Comparison of ENCODE assay signal across 9 mouse cellular contexts in the genomic region with DNA sequence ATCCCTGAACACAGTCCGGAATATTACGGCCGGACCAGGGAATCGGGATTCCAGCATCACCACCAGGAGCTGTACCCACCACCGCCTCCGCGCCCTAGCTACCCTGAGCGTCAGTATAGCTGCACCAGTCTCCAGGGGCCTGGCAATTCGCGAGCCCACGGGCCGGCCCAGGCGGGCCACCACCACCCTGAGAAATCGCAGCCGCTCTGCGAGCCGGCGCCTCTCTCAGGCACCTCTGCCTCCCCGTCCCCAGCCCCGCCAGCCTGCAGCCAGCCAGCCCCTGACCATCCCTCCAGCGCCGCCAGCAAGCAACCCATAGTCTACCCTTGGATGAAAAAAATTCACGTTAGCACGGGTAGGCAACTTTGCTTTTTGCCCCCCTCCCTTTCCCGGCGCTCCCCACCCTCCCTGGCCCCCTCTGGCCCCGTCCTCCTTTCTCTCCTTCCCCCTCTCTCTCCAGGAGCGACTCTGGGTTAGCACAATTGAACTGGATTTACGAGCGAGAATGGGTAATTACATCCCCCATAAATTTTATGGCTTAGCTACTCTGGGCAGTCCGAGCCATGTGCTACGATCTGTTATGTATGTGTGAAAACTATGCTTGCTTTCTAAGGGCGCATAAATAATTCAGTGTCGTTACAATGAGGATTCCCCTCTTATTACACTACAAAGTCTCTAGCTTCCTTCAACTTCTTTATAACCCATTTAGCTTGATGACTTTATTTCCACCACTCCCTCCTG. TPM values are rescaled to one million over a fixed set of nuclear protein-coding genes. Genes with fewer than 3 reads are reported as not detected.
DNase-seq lines count a peak whose midpoint lies in the region; ATAC-seq and TF ChIP-seq lines count a peak whose summit lies in the region.
"Had no signal": no experiment of that assay in that cellular context is flagged by ENCODE, and none has a peak within 500 bp of the region (broad histone marks: within the 10 kb centered on the region; RNA-seq: fewer than 3 reads in every experiment).

No protein-coding gene starts in this region.

- 2% methylated on average over 34 of the region's 34 CpGs for WGBS in midbrain, embryonic 11.5 days
- under 1% methylated on average over 33 of the region's 34 CpGs for WGBS in midbrain, postnatal 0 days
- WGBS in limb, embryonic 13.5 days: 2% methylated on average over 34 of the region's 34 CpGs

- no peak overlapping the region for H3K4me3 ChIP-seq in midbrain, embryonic 11.5 days (ENCODE audit: low read depth, low read length)
- H3K4me3 ChIP-seq in midbrain, postnatal 0 days (ENCODE audit: low read depth, low read length): no peak overlapping the region
- peak overlapping the region; percentile 39 for H3K4me3 ChIP-seq in limb, embryonic 13.5 days
- H3K4me3 ChIP-seq: left cerebral cortex, adult 2 months had no signal

- peak; percentile 43 for DNase-seq in adrenal gland, postnatal 10 days
- DNase-seq in adrenal gland, postnatal 4 days (ENCODE audit: low spot score in 2 of 2): no peak
- DNase-seq in midbrain, embryonic 11.5 days (ENCODE audit: low spot score, missing footprints): peak; percentile 96
- DNase-seq in midbrain, postnatal 0 days (ENCODE audit: low spot score): no peak
- DNase-seq in B cell, adult 2 months: no peak
- no peak for DNase-seq in testis, postnatal 10 days (ENCODE audit: low spot score)
- no peak for DNase-seq in layer of hippocampus, adult 11-12 months (ENCODE audit: low spot score)

- no peaks in the 10 kb centered on the region for H3K36me3 ChIP-seq in midbrain, embryonic 11.5 days (ENCODE audit: control insufficient read depth, insufficient read depth, low read length)
- no peaks in the 10 kb centered on the region for H3K36me3 ChIP-seq in midbrain, postnatal 0 days (ENCODE audit: insufficient read depth, low read length)
- no peaks in the 10 kb centered on the region for H3K36me3 ChIP-seq in limb, embryonic 13.5 days

- no peak for TF ChIP-seq CTCF in midbrain, postnatal 0 days (IDR thresholded peaks at IDR 0.05)

- no peaks in the 10 kb centered on the region for H3K9me3 ChIP-seq in midbrain, embryonic 11.5 days (ENCODE audit: control insufficient read depth, low read length)
- no peaks in the 10 kb centered on the region for H3K9me3 ChIP-seq in midbrain, postnatal 0 days (ENCODE audit: low read length)
- no peaks in the 10 kb centered on the region for H3K9me3 ChIP-seq in limb, embryonic 13.5 days

- H3K27me3 ChIP-seq in midbrain, embryonic 11.5 days (ENCODE audit: control insufficient read depth, insufficient read depth, low read length): peaks cover 98% of the 10 kb centered on the region
- peaks cover 95% of the 10 kb centered on the region for H3K27me3 ChIP-seq in midbrain, postnatal 0 days (ENCODE audit: insufficient read depth, low read length)
- peaks cover 99% of the 10 kb centered on the region for H3K27me3 ChIP-seq in limb, embryonic 13.5 days

- H3K27ac ChIP-seq in midbrain, embryonic 11.5 days (ENCODE audit: low read depth, low read length): no peak overlapping the region
- H3K27ac ChIP-seq in midbrain, postnatal 0 days (ENCODE audit: low read depth, low read length): no peak overlapping the region
- H3K27ac ChIP-seq in limb, embryonic 13.5 days: no peak overlapping the region
- H3K27ac ChIP-seq: left cerebral cortex, adult 2 months had no signal

- H3K4me1 ChIP-seq in midbrain, embryonic 11.5 days (ENCODE audit: control insufficient read depth, insufficient read depth, low read length): no peaks in the 10 kb centered on the region
- no peaks in the 10 kb centered on the region for H3K4me1 ChIP-seq in midbrain, postnatal 0 days (ENCODE audit: insufficient read depth, low read length)
- H3K4me1 ChIP-seq in limb, embryonic 13.5 days: peaks cover 23% of the 10 kb centered on the region

- no peak overlapping the region for H3K4me2 ChIP-seq in midbrain, embryonic 11.5 days
- H3K4me2 ChIP-seq in midbrain, postnatal 0 days (ENCODE audit: low read depth, low read length, poor library complexity, severe bottlenecking): no peak overlapping the region; the same call in 1 of the 2 replicates
- H3K4me2 ChIP-seq in limb, embryonic 13.5 days (replicated peaks): peak overlapping the region; percentile 61

- ATAC-seq in midbrain, embryonic 11.5 days (ENCODE audit: low FRiP score): no peak
- ATAC-seq in midbrain, postnatal 0 days (ENCODE audit: low FRiP score): no peak
- ATAC-seq in limb, embryonic 13.5 days (ENCODE audit: low FRiP score, low read depth): peak; percentile 55; the same call in 1 of the 2 replicates

- no peak overlapping the region for H3K9ac ChIP-seq in midbrain, embryonic 11.5 days (ENCODE audit: low read length)
- no peak overlapping the region for H3K9ac ChIP-seq in midbrain, postnatal 0 days (replicated peaks; ENCODE audit: low read length, poor library complexity, severe bottlenecking)
- peak overlapping the region; percentile 35; the same call in 1 of the 2 replicates for H3K9ac ChIP-seq in limb, embryonic 13.5 days

RNA-seq across cellular contexts. Expression of a gene that starts 16.2 kb away (rescaled TPM):
- total RNA-seq in adrenal gland, postnatal 10 days (2021): 1 to 10 TPM; 6.1 to 9.2 TPM
- total RNA-seq in adrenal gland, postnatal 4 days (2021): 10 to 100 TPM; 11.3 to 13.4 TPM
- not detected in 2 replicates for polyA plus RNA-seq in midbrain, embryonic 11.5 days (2014; fragmentation: Nextera tagmentation; extraction: Ambion mirVana)
- 2.2 TPM in 1 of 2 replicates, not detected in the other for total RNA-seq in midbrain, postnatal 0 days (2014; rRNA removed)
- polyA plus RNA-seq in midbrain, postnatal 0 days (2015; fragmentation: Nextera tagmentation; extraction: Ambion mirVana): not detected in 2 replicates
- 4.8 and 4.9 TPM in 2 replicates for polyA plus RNA-seq in limb, embryonic 13.5 days (2015; fragmentation: Nextera tagmentation; extraction: Ambion mirVana)
- total RNA-seq: left cerebral cortex, adult 2 months had no signal

RNA-seq across cellular contexts. Expression of a gene that starts 36.9 kb away (rescaled TPM):
- total RNA-seq in adrenal gland, postnatal 10 days (2021): 10 to 100 TPM; 25.1 to 35.7 TPM
- total RNA-seq in adrenal gland, postnatal 4 days (2021): 10 to 100 TPM; 40.3 to 41.5 TPM
- not detected in 2 replicates for polyA plus RNA-seq in midbrain, embryonic 11.5 days (2014; fragmentation: Nextera tagmentation; extraction: Ambion mirVana)
- not detected in 2 replicates for total RNA-seq in midbrain, postnatal 0 days (2014; rRNA removed)
- not detected in 2 replicates for polyA plus RNA-seq in midbrain, postnatal 0 days (2015; fragmentation: Nextera tagmentation; extraction: Ambion mirVana)
- polyA plus RNA-seq in limb, embryonic 13.5 days (2015; fragmentation: Nextera tagmentation; extraction: Ambion mirVana): 2.5 and 2.8 TPM in 2 replicates
- total RNA-seq: left cerebral cortex, adult 2 months had no signal

RNA-seq across cellular contexts. Expression of a gene that starts 44.6 kb away (rescaled TPM):
- 10 to 100 TPM; 17.0 to 21.0 TPM for total RNA-seq in adrenal gland, postnatal 10 days (2021)
- 10 to 100 TPM; 22.2 to 22.7 TPM for total RNA-seq in adrenal gland, postnatal 4 days (2021)
- not detected in 2 replicates for polyA plus RNA-seq in midbrain, embryonic 11.5 days (2014; fragmentation: Nextera tagmentation; extraction: Ambion mirVana)
- not detected in 2 replicates for total RNA-seq in midbrain, postnatal 0 days (2014; rRNA removed)
- not detected in 2 replicates for polyA plus RNA-seq in midbrain, postnatal 0 days (2015; fragmentation: Nextera tagmentation; extraction: Ambion mirVana)
- polyA plus RNA-seq in limb, embryonic 13.5 days (2015; fragmentation: Nextera tagmentation; extraction: Ambion mirVana): 2.7 and 3.0 TPM in 2 replicates
- total RNA-seq: left cerebral cortex, adult 2 months had no signal

RNA-seq across cellular contexts. Expression of a gene that starts 58.7 kb away (rescaled TPM):
- 1 to 10 TPM; 2.4 to 3.2 TPM for total RNA-seq in adrenal gland, postnatal 10 days (2021)
- 1 to 10 TPM; 3.0 to 4.8 TPM for total RNA-seq in adrenal gland, postnatal 4 days (2021)
- not detected in 2 replicates for polyA plus RNA-seq in midbrain, embryonic 11.5 days (2014; fragmentation: Nextera tagmentation; extraction: Ambion mirVana)
- total RNA-seq in midbrain, postnatal 0 days (2014; rRNA removed): not detected in 2 replicates
- not detected in 2 replicates for polyA plus RNA-seq in midbrain, postnatal 0 days (2015; fragmentation: Nextera tagmentation; extraction: Ambion mirVana)
- 1.7 and 2.1 TPM in 2 replicates for polyA plus RNA-seq in limb, embryonic 13.5 days (2015; fragmentation: Nextera tagmentation; extraction: Ambion mirVana)
- total RNA-seq: left cerebral cortex, adult 2 months had no signal

Comparison
In these comparisons a context has a peak if more than half of its experiments do, and no peak if none do; other contexts are left out.
1. DNase-seq: peak in adrenal gland, postnatal 10 days (single experiment) and midbrain, embryonic 11.5 days (single experiment); none in adrenal gland, postnatal 4 days (0 of 2), midbrain, postnatal 0 days (single experiment), B cell, adult 2 months (0 of 2), testis, postnatal 10 days (single experiment) and layer of hippocampus, adult 11-12 months (single experiment).
2. RNA of a gene that starts 36.9 kb away (total RNA-seq): 40.3 to 41.5 TPM in adrenal gland, postnatal 4 days and 25.1 to 35.7 TPM in adrenal gland, postnatal 10 days; not detected in midbrain, postnatal 0 days; every median in the first group is over 10 times any median in the second.
3. RNA of a gene that starts 44.6 kb away (total RNA-seq): 22.2 to 22.7 TPM in adrenal gland, postnatal 4 days and 17.0 to 21.0 TPM in adrenal gland, postnatal 10 days; not detected in midbrain, postnatal 0 days; every median in the first group is over 10 times any median in the second.